Mouse (Mus musculus): ENCODE data around the gene Gm17604.
A peak's percentile ranks its signal among the peaks of the same experiment; 100 is the strongest.

The Gm17604 gene

DNA sequence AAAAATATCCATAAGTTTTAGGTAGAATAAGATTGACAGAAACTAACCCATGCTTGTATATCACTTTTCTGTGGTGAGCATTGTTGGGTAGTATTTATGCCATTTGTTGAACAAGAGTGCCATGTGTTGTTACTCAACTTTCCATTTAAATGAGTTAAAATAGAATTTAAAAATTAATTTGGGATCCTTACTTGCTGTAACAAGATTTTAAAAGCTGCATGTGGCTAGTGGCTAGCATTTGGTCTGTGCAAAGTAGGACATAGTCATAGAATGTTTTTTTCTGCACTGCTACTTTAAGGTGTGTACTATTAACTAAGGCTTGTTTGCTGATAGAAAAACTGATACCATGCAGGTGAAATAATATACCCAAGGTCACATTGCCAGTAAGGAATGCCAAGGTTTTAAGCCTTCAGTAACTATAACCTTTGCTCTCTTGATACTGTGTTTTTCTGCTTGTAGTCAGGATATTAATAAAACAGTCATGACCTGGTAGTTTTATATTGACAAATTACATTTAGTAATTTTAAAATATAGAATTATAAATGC is at the start of gene Gm17604:
Gene Gm17604, minus strand, starts transcription at position 51 of the 546 bp plus-strand sequence.
- DNase-seq (ENCODE audit: low read depth, low spot score) = no peak

DNA sequence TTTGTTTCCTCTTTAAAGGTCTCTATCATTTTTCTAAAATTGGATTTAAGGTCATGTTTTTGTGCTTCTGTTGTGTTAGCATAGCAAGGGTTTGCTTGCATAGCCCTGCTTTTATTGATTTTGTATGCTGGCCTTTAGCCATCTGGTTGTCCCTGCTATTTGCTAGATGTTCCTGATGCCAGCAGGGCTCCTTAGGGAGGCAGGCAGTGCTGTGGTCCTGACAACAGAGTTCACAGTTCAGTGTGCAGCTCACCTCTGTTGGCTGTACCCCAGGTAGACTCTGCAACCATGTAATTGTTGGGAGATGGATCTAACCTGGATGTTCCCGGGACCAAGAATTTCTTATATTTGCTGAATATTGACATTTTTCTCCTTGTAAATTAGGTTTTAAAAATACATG is 45.3 kb upstream of the Gm17604 start:
- no peak for DNase-seq (ENCODE audit: low read depth, low spot score)

DNA sequence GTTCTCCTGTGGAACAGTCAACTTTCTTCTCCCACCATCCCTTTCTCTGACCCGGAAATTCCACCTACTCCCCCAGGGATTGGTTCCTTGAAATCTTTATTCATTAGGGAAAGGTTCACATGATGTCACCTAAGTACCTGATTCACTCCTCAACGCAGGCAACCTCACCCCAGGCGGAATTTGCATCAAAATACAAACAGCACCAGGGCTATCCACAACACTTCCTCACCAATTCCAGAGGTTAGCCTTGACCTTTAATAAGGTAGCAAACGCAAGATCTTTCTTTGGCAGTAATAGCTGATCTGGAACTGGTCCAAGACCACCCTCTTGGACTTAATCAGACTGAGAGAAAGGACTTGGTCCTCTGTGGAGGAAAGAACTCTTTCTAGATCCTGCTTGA is 1.5 kb downstream of the Gm17604 start:
- DNase-seq (ENCODE audit: low read depth, low spot score) = no peak

DNA sequence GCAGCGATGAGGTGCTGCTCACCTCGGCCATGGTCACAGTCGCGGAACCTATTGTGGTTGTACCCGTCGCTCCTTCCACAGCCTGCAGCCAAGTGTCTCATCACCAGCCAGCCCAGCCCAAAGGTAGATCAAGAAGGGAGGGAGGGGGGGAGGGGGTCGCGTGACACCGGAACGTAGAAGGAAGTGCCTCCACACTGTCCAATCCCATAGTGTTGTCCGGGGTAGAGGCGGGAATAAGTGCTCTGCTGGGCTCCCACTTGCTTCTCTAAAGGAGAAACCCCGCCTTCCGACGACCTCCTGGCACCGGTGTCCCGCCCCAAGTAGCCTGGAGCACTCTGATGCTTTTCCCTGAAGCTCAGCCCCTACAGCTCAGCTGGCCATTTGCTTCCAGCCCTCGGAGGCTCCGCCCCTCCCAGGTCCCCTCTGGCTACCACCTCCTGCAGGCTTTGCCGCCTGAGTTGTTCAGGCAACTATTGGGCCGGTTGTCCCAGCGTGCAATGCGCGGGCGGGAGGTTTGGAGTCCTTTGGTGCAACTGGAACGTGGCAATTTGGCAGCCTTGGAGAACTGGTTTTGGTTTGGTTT is 24.3 kb downstream of the Gm17604 start, which contains the start of the genes Mospd2 and Fancb:
Gene Mospd2, minus strand, starts transcription at position 183 of the 583 bp plus-strand sequence.
Gene Fancb, plus strand, starts transcription at position 400 of the 583 bp plus-strand sequence.
- peak; percentile 78 for DNase-seq (ENCODE audit: low read depth, low spot score)

DNA sequence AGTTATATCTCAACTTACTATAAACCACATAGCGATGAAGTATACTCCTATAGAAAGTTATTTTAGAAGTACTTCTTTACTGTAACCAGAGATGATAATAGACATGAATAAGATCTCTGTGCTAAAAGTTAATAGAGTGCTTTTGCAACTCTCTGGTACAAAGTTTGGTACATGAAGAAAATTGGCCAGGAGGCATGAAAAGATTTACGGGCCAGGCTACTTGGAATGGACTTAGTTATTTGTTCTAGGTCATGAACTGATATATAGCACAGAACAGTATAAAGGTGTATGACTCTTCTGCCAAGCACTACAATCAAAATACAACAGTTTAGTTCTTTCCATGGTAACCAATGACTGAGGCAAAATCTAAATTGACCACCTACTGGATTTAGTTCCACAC is 25.8 kb downstream of the Gm17604 start:
- DNase-seq (ENCODE audit: low read depth, low spot score) = no peak

DNA sequence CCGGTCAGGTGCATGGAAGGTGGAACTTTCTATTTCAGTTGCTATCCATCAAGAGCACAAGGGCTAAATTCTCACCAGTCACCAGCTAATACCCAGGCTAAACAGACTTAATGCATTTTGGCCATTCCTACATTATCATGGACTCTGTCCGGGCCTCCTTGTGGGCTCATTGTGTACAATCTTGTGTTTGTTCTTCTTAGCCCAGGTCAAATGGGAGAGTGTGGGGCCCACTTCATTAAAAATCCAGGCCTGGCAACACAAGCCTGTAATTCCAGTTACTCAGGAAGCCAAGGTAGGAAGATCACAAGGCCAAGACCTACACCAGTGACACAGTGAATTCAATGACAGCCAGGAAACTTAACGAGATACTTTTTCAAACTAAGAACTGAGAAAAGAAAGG is 33.4 kb downstream of the Gm17604 start:
- no peak for DNase-seq (ENCODE audit: low read depth, low spot score)

DNA sequence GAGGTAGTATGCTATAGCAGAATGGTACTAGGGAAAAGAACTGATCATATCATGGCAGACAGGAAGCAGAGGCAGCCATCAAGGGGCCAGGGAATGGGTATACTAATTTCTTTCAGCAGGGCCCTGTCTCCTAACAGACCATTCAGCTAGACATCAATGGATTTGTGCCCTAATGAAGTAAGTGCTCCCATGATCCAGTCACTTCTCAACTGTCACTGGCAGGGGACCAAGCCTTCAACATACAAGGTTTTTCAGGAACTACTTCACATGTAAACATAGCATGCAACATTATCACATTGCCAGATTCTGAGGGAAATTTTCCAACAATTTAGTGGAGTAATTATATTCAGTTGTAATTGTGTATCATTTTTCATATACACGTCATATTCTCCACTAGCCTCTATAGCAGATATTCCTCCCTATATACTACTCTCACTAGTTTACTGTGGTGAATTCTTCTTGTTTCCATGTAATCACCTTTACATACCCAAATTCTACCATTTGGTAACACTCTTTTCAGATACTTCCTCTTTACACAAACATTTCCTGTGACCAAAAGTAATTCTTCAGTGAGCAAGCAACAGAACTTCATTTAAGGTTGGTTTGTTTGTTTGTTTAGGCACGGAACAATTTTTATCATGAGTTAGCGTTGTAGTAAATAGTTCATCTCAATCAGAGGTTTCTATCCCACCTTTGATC is 38.7 kb downstream of the Gm17604 start:
- DNase-seq (ENCODE audit: low read depth, low spot score) = no peak

Measured in embryo, embryonic 11.5 days (tissue).